Comparison of ENCODE assay signal across 2 mouse cellular contexts in the genomic region with DNA sequence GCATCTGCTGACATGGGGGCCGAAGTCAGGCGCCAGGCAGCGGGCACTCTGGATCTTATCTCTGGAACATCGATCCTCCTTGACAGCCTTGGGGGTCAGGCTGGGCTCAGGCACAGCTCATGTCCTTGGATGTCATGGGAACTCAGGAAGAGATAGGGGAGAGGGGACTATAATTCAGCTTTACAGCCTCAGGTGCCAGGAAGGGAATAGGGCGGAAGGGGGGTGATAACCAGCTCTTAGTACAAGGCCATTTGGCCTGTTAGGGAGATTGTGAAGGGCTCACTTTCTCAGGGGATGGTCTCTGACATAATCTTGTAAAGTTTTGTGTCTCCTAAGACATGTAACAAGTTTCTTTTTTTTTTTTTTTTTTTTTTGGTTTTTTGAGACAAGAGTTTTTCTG. TPM values are rescaled to one million over a fixed set of nuclear protein-coding genes. Genes with fewer than 3 reads are reported as not detected.
"Had no signal": no experiment of that assay in that cellular context is flagged by ENCODE, and none has a peak within 500 bp of the region (broad histone marks: within the 10 kb centered on the region; RNA-seq: fewer than 3 reads in every experiment).

No protein-coding gene starts in this region.

RNA-seq across cellular contexts. Expression of a gene that starts 22.6 kb away (rescaled TPM):
- total RNA-seq: heart, postnatal 10 days; heart, postnatal 4 days had no signal
